Mouse (Mus musculus): Measurements from ENCODE around the gene Actrt1.

Gene Actrt1

GRCm38 (mm10) chrX:46328707-46329106 is at the start of gene Actrt1:
TSS of gene Actrt1 (plus strand) at chrX:46329007.
- no peak for DNase-seq

GRCm38 (mm10) chrX:46331463-46332115 is 2.8 kb downstream of the Actrt1 start:
- DNase-seq, result no peak

All from cerebellum, postnatal 14 days (tissue).